Mouse (Mus musculus): ENCODE measurements around the gene 1700013G24Rik. TPM values are rescaled to one million over a fixed set of nuclear protein-coding genes. Genes with fewer than 3 reads are reported as not detected.
"Not testable (repeated sequence)": the region's sequence is repeated elsewhere in the genome, so short reads cannot be mapped to it uniquely, and the experiment has no call there.

Gene 1700013G24Rik
- polyA plus RNA-seq, 1 experiment from 2014 or later, result not detected

GRCm38 (mm10) chr4:137430502-137430901 is 22.6 kb upstream of the 1700013G24Rik start, which contains the start of gene Cela3b:
Cela3b (minus strand) TSS chr4:137430540.
- H3K4me1 ChIP-seq (ENCODE audit: insufficient read depth, low read depth, low read length), result no peaks in the 10 kb centered on the region
- no peaks in the 10 kb centered on the region for H3K9me3 ChIP-seq (ENCODE audit: low read length)
- no peak for DNase-seq (ENCODE audit: low spot score)
- no peak within 1 kb of the TSS for H3K4me3 ChIP-seq (ENCODE audit: low read depth, low read length)
- ATAC-seq, result no peak
- no peaks in the 10 kb centered on the region for H3K27me3 ChIP-seq (replicated peaks; ENCODE audit: insufficient read depth, low read length)
- no peak within 1 kb of the TSS for H3K9ac ChIP-seq (replicated peaks; ENCODE audit: low read depth)
- H3K4me2 ChIP-seq (replicated peaks; ENCODE audit: low read depth, low read length), result no peak within 1 kb of the TSS
- 63% methylated on average over 4 of the region's 4 CpGs for WGBS
- no peaks in the 10 kb centered on the region for H3K36me3 ChIP-seq (ENCODE audit: insufficient read depth, low read length)
- no peak within 1 kb of the TSS for H3K27ac ChIP-seq (ENCODE audit: low read length)
- no peak for TF ChIP-seq CTCF (IDR thresholded peaks at IDR 0.05)
- TF ChIP-seq EP300 (IDR thresholded peaks at IDR 0.05), result no peak

- not testable (repeated sequence) for H3K9ac ChIP-seq (replicated peaks; ENCODE audit: low read depth); H3K9me3 ChIP-seq (ENCODE audit: low read length); H3K27ac ChIP-seq (ENCODE audit: low read length); H3K27me3 ChIP-seq (replicated peaks; ENCODE audit: insufficient read depth, low read length); H3K36me3 ChIP-seq (ENCODE audit: insufficient read depth, low read length); H3K4me2 ChIP-seq (replicated peaks; ENCODE audit: low read depth, low read length); H3K4me1 ChIP-seq (ENCODE audit: insufficient read depth, low read depth, low read length); DNase-seq (ENCODE audit: low spot score); H3K4me3 ChIP-seq (ENCODE audit: low read depth, low read length)
- peak; percentile 38; the same call in 1 of the 2 replicates for ATAC-seq
- WGBS, result 46% methylated on average over 10 of the region's 10 CpGs
Measured at GRCm38 (mm10) chr4:137432700-137433550, 20.2 kb upstream of the 1700013G24Rik start.

GRCm38 (mm10) chr4:137436979-137437669 is 16.0 kb upstream of the 1700013G24Rik start:
- H3K4me3 ChIP-seq (ENCODE audit: low read depth, low read length), result no peak overlapping the region
- TF ChIP-seq CTCF (IDR thresholded peaks at IDR 0.05) (no peak), EP300 (IDR thresholded peaks at IDR 0.05) (no peak)

GRCm38 (mm10) chr4:137438842-137439241 is 14.2 kb upstream of the 1700013G24Rik start:
- WGBS, result 81% methylated on average over 8 of the region's 8 CpGs
- Histone ChIP-seq H3K4me2 (replicated peaks; ENCODE audit: low read depth, low read length) (no peak overlapping the region), H3K27me3 (replicated peaks; ENCODE audit: insufficient read depth, low read length) (no peaks in the 10 kb centered on the region), H3K36me3 (ENCODE audit: insufficient read depth, low read length) (no peaks in the 10 kb centered on the region), H3K9ac (replicated peaks; ENCODE audit: low read depth) (no peak overlapping the region), H3K27ac (ENCODE audit: low read length) (no peak overlapping the region), H3K4me3 (ENCODE audit: low read depth, low read length) (no peak overlapping the region), H3K4me1 (ENCODE audit: insufficient read depth, low read depth, low read length) (no peaks in the 10 kb centered on the region), H3K9me3 (ENCODE audit: low read length) (no peaks in the 10 kb centered on the region)
- DNase-seq (ENCODE audit: low spot score) (no peak), ATAC-seq (no peak)
- TF ChIP-seq CTCF (IDR thresholded peaks at IDR 0.05) (no peak), EP300 (IDR thresholded peaks at IDR 0.05) (no peak)

More at GRCm38 (mm10) chr4:137436979-137437669, 16.0 kb upstream of the 1700013G24Rik start:
- H3K9ac ChIP-seq (replicated peaks; ENCODE audit: low read depth), result no peak overlapping the region
- H3K27ac ChIP-seq (ENCODE audit: low read length), result no peak overlapping the region
- no peaks in the 10 kb centered on the region for H3K9me3 ChIP-seq (ENCODE audit: low read length)
- ATAC-seq (no peak; the same call in 1 of the 2 replicates), DNase-seq (ENCODE audit: low spot score) (no peak)
- no peaks in the 10 kb centered on the region for H3K4me1 ChIP-seq (ENCODE audit: insufficient read depth, low read depth, low read length)
- H3K36me3 ChIP-seq (ENCODE audit: insufficient read depth, low read length), result no peaks in the 10 kb centered on the region
- no peak overlapping the region for H3K4me2 ChIP-seq (replicated peaks; ENCODE audit: low read depth, low read length)
- 81% methylated on average over 8 of the region's 8 CpGs for WGBS
- no peaks in the 10 kb centered on the region for H3K27me3 ChIP-seq (replicated peaks; ENCODE audit: insufficient read depth, low read length)

DNA sequence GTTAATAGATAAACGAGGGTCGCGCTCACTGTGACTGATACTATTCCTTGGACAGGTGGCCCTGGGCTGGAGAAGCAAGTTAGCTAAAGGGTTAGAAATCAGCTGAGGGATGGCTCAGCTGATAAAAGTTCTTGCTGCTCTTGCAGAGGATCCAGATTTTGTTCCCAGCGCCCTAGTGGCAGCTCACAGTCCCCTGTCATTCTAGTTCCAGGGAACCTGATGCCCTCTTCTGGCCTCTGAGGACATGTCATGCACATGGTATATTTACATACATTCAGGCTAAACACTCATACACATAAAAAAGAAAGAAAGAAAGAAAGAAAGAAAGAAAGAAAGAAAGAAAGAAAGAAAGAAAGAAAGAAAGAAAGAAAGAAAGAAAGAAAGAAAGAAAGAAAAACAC is 11.8 kb upstream of the 1700013G24Rik start:
- ATAC-seq (no peak), DNase-seq (ENCODE audit: low spot score) (no peak)
- Histone ChIP-seq H3K9ac (replicated peaks; ENCODE audit: low read depth) (no peak overlapping the region), H3K27ac (ENCODE audit: low read length) (no peak overlapping the region), H3K9me3 (ENCODE audit: low read length) (no peaks in the 10 kb centered on the region), H3K4me2 (replicated peaks; ENCODE audit: low read depth, low read length) (no peak overlapping the region), H3K36me3 (ENCODE audit: insufficient read depth, low read length) (no peaks in the 10 kb centered on the region), H3K4me3 (ENCODE audit: low read depth, low read length) (no peak overlapping the region), H3K27me3 (replicated peaks; ENCODE audit: insufficient read depth, low read length) (no peaks in the 10 kb centered on the region), H3K4me1 (ENCODE audit: insufficient read depth, low read depth, low read length) (no peaks in the 10 kb centered on the region)
- WGBS, result 80% methylated on average over 4 of the region's 4 CpGs
- TF ChIP-seq CTCF (IDR thresholded peaks at IDR 0.05) (peak; percentile 34; the same call in 1 of the 2 replicates), EP300 (IDR thresholded peaks at IDR 0.05) (no peak)

DNA sequence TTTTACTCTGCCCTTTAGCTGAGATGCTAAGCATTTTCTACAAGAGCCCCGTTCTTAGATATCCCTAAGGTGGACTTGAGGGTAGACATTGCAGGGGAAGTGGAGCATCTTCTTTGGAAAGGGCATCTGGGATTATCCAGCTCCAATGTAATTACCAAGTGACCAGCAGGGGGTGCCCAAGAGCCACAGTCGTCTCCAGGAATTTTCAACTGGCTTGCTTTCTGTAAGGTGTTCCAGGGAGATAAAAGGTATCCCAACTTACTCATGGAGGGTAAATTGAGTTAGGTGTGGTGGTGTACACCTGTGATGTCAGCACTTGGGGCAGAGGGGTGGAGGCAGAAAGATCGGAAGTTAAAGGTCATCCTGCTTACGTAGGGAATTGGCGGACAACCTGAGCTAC is 9.5 kb upstream of the 1700013G24Rik start:
- TF ChIP-seq CTCF (IDR thresholded peaks at IDR 0.05) (peak; percentile 92), EP300 (IDR thresholded peaks at IDR 0.05) (no peak)
- Histone ChIP-seq H3K4me3 (ENCODE audit: low read depth, low read length) (no peak overlapping the region), H3K36me3 (ENCODE audit: insufficient read depth, low read length) (no peaks in the 10 kb centered on the region), H3K9ac (replicated peaks; ENCODE audit: low read depth) (no peak overlapping the region), H3K4me2 (replicated peaks; ENCODE audit: low read depth, low read length) (0 out of 2 replicates have a peak overlapping the region, but pooled peaks have one; percentile 14), H3K27me3 (replicated peaks; ENCODE audit: insufficient read depth, low read length) (no peaks in the 10 kb centered on the region), H3K27ac (ENCODE audit: low read length) (no peak overlapping the region), H3K9me3 (ENCODE audit: low read length) (no peaks in the 10 kb centered on the region), H3K4me1 (ENCODE audit: insufficient read depth, low read depth, low read length) (no peaks in the 10 kb centered on the region)
- ATAC-seq (no peak; the same call in 1 of the 2 replicates), DNase-seq (ENCODE audit: low spot score) (peak; percentile 59)
- 10% methylated on average over 5 of the region's 5 CpGs for WGBS

Measured in lung, postnatal 0 days (tissue).